Mouse (Mus musculus) left cerebral cortex, postnatal 25 days (tissue): ENCODE measurements around the gene Apba2. TPM values are rescaled to one million over a fixed set of nuclear protein-coding genes. Genes with fewer than 3 reads are reported as not detected.

Experiments
- DNase-seq, 2 experiments: peaks; one replicate each; pipeline ENCODE4 v3.0.0; 2022; ENCODE audit warnings: low spot score in 2 of 2, mixed read lengths in 1 of 2
- intact Hi-C: fragments of 180-260 bp; cut with DNase I; formaldehyde crosslinking; loops from one replicate; pipeline ENCODE4 v1.15.1; 2025
- total RNA-seq, 2 experiments: library from RNA; stranded (reverse); gene quantifications; 2 replicates each; pipeline ENCODE4 v1.2.3; 2021

The Apba2 gene
- total RNA-seq, 2 experiments from 2014 or later: 246 to 248 TPM

DNA sequence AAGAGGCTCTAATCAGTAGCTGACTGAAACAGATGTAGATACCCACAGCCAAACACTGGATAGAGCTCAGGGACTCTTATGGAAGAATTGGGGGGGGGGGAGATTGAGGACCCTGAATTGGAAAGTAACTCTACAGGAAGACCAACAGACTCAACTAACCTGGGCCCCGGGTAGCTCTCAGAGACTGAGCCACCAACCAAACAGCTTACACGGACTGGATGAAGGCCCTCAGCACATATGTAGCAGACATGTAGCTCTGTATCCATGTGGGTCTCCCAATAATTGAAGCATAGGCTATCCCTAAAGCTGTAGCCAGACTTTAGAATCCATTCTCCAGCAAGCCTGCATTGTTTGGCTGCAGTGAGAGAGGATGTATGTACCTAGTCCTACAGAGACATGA is 190.3 kb downstream of the Apba2 start:
- intact Hi-C loops: no loop called here
- DNase-seq: no peak

DNA sequence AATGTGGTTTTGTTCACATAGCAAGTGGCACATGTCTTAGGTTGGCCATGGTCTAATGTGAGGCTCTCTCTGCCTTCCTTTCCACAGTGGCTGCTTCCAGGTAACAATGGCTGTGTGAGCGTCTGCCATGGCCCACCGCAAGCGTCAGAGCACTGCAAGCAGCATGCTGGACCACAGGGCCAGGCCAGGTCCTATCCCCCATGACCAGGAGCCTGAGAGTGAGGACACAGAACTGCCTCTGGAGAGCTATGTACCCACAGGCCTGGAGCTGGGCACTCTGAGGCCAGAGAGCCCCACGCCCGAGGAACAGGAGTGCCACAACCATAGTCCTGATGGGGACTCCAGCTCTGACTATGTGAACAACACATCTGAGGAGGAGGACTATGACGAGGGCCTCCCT is 193.4 kb downstream of the Apba2 start:
- intact Hi-C loops: no loop called here
- no peak for DNase-seq

DNA sequence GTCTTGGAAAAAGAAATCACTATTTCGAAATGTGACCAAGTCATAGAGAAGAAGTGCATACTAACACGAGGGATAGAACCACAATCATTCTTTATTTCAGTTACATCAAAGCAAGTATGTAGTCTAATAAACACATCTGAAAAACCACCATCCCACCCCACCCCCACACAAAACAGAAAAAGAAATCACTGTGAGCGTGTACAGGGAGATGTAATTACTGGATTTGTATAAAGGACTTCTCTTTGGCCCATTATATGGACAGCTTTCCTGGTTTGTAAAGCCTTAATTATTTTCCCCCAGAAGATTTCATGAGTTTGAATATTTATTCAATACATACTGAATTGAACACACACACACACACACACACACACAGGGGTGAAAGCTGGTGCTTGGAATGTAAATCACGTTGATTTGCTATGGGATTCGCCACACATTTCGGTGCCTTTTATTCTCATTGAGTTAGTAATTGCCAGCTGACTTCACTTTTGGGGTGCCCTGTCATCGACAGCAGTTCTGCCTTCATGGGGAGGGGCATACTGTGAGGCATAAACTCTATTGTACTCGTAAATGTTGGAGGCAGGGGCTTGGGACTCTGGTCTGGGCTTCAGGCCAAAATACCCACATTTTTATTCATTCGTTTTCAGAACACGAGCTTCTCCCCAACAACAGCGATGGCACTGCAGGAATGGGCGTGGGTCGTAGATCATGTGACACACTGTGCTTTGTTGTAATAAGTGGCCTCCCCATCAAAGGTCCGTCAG is 195.2 kb downstream of the Apba2 start:
- DNase-seq: no peak
- intact Hi-C loops: no loop called here

DNA sequence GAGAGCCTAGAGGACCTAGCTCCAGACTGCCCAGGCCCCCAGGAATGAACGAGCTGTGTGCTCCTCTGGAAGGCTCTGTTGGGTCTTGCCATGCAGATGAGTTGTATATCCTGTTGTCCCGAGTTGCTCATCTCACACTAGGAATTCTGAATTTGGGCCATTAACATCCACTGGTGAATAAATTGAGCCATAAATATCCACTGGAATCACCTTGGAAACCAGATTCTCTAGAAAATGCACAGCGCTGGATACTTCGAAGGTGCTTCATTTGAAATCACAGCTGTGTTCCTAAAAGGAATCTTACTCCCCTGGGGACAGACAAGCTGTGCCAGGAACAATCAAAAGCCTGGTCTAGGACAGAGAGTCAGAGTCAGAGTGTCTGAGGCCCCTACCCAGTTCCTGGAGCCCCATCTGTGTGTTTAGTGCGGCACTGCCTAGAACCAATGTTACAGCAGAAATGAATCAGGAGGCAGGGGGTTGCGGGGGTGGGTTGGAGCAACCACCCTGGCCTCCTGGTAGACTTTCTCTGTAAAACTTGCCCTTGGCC is 196.4 kb downstream of the Apba2 start:
- peak in 1 of 2 experiments; percentile 21 for DNase-seq
- intact Hi-C loops: no loop called here

DNA sequence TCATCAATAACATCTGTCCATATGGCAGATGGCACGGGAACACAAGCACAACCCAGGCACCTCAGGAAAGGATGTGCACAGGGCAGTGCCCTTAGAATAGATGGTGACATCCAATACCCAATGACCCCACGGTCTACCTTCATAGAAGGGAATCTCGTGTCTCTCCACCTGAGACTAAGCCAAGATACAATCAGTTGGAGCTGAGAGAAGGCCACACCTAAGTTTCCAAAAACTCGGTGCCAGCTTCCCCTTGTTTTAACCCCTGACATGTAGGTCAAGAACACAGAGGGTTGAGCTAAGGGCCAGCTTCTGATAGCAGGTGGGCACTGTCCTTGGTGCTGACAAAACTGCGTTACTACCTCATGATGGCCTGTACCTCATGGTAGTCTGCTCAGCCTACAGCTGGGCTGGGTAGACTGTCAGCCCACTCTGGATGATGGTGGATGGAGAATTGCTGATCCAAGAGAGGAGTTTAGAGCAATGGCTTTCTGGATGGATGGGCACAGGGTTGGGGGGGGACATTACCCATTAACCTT is 202.6 kb downstream of the Apba2 start:
- no peak for DNase-seq
- intact Hi-C loops: no loop called here

DNA sequence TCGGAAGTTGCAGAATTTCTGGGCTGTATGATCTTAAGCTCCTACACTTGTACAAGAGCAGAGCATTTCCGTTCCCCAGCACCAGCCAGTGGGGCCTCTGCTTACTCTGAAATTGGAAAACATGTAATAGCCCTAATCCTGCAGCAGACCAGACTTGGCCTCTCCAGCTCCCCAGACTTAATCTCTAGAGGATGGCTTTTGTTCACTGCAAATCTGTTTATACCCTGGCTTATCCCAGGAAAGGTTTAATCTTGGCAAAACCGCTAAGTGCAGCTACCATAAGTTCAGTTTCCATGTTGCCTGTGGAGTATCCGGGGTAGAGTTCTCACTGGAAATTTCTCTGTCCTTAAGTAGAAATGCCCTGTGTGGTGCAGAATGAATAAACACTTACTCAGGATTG is 206.7 kb downstream of the Apba2 start:
- intact Hi-C loops: no loop called here
- no peak for DNase-seq

DNA sequence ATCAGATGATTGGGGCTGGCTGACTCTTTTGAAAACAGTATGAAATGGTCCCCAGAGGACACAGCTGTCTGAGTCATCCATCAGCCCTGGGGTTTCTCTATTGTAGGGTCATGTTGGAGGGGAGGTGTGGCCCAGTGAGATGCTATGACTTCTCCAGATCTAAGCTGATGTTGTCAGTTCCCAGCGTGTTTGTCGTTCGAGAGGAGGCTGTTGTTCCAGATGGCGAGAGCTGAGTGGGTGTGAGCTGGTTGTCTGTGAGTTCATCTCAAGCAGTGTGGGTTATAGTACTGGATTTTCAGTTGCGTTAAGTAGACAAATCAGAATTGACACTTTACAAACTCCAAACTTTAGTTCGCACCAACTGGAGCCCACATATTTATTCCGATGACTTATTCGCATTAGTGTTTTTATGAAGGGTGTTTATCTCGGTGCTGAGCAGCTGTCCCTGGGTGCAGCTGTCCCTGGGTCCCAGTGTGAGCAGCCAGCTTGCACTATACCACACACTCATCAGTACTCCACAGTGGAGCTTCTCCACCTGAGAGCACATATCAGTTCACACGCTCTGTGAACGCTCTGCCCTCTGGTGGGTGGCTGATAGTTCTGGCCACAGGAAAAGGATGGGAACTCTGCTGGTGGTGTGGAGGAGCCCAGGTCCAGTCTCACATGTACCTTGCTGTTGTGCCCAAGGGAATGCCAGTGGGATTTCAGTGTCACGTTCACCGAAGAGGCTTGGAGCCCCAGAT is 208.2 kb downstream of the Apba2 start:
- intact Hi-C loops: no loop called here
- peak; percentile 61 to 86 for DNase-seq

DNA sequence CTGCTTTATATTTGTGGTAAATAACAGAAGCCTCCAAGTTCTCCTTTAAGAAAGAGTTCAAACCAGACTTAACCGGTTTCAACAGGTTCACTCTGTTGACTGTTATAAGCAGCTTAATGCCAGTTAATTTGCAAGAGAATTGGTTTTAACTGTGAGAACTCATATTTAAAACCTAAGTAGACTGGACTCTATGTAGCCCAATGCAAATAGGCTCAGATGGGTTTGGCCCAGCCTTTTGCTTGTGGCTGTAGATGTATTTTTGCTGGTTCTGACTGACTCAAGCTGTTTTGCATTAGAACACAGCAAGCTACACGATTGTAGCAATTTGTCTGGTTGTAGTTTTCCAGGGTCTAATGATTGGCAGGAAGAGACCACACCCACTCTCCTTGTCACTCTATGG is 214.8 kb downstream of the Apba2 start:
- no peak for DNase-seq
- intact Hi-C loops: no loop called here

DNA sequence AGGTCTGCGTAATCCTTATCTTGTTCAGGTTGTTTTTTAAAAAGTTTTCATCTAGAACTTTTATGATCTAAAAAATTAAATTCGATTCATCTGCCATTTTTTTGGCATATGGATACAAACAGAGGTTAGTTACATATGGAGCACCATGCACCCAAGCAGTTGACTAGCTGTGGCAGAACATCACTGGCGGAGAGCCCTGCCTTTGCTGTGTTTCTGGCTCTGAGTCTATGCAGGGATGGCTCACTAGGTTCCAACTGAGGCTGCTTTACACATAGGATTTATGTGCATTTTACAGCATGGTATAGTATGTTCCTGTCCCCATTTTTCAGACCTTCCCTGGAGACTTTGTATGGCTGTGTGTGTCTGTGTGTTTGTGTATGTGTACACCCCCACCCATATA is 221.8 kb downstream of the Apba2 start:
- DNase-seq: peak in 1 of 2 experiments; percentile 55
- intact Hi-C loops: no loop called here

DNA sequence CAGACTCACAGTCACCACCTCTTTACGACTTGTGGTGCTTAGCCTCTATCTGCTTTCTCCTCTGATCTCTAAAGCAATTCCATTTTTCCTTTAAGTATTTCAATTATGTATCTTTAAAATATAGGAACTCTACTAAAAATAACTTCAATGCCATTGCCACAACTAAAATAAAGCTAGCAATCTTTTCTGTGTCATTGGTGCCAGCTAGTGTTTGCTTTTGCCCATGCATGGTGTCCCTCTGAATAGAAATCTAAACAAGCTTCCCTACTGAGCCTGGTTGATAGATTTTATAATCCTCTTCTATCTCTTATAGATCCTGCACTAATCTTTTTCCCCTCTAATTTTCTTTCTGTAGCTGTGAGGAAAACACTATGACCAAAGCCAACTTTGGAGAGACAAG is 222.9 kb downstream of the Apba2 start:
- DNase-seq: no peak
- intact Hi-C loops: no loop called here

DNA sequence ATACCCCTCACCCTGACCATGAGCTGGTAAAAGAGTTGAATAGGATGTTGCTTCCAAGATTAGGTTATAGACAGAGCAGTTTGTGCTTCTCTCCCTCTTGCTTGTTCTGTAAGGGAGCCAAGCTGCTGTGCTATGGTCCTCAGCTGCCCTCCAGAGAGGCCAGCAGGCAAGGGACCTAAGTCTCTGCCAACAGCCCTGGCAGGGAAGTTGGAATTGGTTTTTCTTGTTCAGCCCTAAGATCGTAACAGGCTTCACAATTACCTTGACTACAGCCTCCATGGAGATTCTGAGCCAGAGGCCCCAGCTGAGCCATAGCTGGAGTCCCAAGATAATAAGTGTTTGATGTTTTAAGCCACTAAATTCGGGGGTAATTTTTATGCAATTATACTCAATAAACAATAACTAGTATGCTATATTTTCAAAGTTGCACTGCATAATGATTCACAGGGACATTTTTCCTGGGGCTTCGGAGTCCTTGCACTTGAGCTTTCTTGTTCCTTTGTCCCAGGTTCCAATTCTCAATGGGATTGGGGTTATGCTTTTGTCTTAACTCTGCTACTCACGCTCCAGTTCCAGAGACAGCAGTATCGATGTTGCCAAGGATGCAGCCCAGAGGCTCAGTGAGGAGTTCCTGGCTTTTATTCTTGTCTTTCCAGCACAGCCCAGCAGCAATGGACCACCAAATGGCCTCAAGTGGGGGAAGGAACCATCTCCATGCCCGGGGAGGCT is 224.6 kb downstream of the Apba2 start:
- intact Hi-C loops: loop anchor here (5.0 kb wide), 2 partner anchors 94 to 144 kb away; no protein-coding TSS in a partner anchor
- no peak for DNase-seq

DNA sequence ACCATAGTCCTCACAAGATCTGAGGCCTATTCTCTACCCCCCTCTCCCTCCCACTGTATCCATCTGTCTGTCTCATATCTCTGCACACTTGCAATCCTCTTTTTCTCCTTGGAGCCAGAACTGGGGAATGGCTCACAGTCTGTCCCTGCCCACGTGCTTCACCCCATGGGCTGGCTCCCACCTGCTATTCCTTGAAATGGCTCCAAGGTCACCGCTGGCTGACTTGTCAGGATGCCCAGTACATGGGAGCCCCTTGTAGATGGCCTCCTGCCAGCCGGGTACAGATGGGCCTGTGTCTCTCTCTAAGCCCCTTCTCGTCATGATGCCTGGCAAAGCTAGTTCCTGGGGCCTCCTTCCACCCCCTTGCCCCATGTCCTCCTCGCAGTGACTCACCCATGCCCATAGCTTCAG is 226.7 kb downstream of the Apba2 start:
- intact Hi-C loops: loop anchor here (5.0 kb wide), 2 partner anchors 96 to 146 kb away; no protein-coding TSS in a partner anchor
- DNase-seq: peak in 1 of 2 experiments; percentile 70

DNA sequence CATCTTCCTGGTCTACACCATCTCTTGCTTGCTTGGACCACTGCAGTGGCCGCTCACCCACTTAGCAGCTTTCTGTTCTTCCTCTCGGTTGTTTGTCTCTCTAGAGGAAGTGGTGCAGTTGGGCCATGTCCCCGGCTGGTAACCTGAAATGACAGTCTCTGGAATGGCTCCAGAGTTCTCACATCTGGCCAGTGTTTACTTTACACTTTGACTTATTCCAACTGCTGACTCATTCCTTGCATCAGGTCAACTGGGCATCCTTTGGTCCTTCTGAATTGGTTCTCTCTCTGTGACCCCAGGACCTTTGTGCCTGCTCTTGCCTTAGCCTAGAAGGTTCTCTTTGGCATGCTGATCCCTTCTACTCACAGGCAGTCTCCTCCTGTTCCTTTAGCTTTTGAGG is 227.3 kb downstream of the Apba2 start:
- DNase-seq: no peak
- intact Hi-C loops: loop anchor here (5.0 kb wide), 2 partner anchors 97 to 147 kb away; no protein-coding TSS in a partner anchor

DNA sequence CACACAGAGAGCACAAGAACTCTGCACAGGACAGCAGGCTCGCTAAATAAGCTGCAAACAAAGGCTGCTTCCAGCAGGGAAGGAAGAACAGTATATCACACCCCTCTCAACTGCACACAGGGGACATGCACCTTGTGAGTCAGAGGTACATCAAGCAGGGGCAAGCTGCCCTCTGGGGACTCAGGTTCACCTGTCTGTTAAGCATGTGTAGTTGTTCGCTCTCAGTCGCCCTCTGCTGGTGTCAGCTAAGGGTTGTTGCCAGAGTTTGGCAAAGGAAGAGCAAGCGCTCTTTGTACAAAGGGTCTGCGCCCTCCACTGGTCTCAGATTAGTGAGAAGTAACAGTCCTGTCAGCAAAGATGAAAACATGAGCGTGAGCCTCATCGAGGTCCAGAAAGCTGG is 228.3 kb downstream of the Apba2 start:
- peak; percentile 64 to 71 for DNase-seq
- intact Hi-C loops: loop anchor here (5.0 kb wide), 2 partner anchors 97 to 147 kb away; no protein-coding TSS in a partner anchor

DNA sequence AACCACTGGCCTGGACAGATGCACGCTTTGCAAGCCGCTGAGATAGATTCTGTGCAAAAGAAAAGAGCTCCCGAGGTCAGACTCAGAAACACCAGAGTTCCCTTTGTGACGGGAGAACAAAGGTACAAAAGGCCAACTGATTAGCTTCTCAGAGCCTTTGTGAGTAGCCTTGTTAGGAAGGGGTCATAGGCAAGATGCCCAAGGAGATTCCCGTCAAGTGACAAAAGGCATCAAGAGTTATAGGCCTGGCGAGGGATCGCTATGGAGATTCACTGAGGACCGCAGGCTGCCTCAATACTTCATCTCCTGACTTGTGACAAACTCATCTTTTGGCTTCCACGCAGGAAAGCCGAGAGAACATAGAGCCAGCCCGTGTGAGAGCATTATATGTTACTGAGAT is 237.6 kb downstream of the Apba2 start:
- intact Hi-C loops: no loop called here
- DNase-seq: no peak

DNA sequence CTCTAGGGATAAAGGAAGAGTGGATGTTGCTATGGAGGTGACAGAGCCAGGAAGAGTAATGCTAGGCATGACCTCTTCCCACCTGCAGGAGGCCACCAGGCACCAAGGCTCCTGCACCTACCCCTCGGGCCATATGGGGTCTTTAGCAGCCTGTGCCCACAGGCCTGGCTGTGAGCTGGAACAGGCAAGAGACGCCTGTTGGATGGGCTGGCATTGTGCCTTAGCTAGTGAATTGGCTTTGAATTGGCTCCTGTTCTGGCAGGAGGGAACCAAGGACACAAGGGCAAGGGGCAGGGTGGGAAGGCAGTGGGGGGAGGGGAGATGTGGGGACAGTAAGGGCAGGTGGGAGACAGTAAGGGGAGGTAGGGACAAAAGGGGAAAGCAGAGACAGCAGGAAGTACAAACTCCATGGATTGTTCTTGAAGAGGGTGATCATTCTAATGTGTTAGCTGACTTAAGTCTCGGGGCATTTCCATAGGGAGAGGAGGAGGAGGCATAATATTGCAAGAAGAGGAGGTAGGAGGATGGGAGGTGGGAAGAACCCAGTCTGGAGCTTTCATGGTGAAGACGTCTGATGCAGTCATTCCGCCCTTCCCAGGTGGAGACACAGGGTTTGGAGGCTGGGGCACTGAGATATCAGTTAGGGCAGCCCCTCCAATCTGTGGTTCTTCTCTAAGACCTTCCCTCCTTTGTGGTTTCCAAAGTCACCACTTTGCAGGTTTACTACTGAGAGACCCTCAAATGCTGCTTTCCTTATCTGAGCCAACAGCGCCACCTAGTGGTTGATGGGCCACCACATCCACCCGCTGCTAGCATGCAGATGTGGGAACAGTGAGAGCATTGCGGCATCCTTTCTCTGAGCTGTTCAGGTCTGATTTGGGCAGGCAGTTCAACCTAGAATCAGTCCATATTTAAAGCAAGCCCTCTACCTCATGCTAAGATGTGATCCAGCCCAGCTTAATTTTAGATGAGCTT is 240.1 kb downstream of the Apba2 start:
- intact Hi-C loops: loop anchor here (2.0 to 10.0 kb wide), 7 partner anchors 154 to 987 kb away; partner anchors contain the start of genes Apba2, Fan1, Mcee and Mphosph10
- DNase-seq: peak; percentile 89 to 93

DNA sequence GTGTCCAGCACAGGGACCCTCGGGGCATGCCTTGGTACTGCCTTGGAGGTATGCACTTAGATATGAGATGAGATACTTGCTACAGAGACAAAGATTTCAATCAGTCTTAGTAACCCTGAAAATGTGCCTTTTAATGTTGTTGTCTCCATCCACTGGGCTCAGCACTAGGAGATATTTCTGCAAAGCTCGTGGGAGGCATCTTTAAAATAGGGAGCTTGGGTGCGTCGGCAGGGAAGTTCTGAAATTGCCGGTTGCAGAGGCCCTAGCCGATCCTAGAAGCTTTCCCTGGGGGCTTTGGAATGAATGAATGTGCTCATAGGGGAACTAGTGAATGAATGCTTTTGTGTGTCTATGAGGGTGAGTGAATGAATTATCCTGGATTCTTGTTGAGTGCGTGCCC is 242.1 kb downstream of the Apba2 start:
- peak in 1 of 2 experiments; percentile 86 for DNase-seq
- intact Hi-C loops: loop anchor here (2.0 to 10.0 kb wide), 7 partner anchors 156 to 989 kb away; partner anchors contain the start of genes Apba2, Fan1, Mcee and Mphosph10

DNA sequence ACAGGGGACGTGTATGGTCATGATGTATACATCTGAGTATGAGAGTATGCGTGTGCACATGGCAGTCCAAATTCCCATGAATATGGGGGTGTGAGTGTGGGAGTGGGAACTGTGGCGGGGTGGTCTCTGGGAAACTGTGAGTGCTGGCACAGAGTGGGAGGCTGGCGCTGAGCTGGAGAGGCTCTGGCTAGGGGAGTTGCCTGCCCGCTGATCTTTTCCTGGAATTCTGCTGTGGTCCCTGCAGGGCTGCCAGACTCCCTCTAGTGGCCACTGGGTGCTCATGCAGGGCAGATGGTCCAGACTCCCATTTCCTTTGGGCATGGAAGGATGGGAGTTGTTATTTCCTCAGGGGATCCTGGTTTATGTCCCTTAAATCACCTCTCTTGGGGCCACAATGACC is 250.0 kb downstream of the Apba2 start:
- intact Hi-C loops: loop anchor here (2.0 kb wide), 1 partner anchor 27 kb away; no protein-coding TSS in a partner anchor

More for the DNA sequence above, 250.0 kb downstream of the Apba2 start:
- DNase-seq: peak; percentile 68 to 86
